Mouse (Mus musculus): ENCODE results near the gene Gm10256. TPM values are rescaled to one million over a fixed set of nuclear protein-coding genes. Genes with fewer than 3 reads are reported as not detected.
"Not testable (repeated sequence)": the region's sequence is repeated elsewhere in the genome, so short reads cannot be mapped to it uniquely, and the experiment has no call there.

The Gm10256 gene
- not detected for total RNA-seq (2021)
- long read RNA-seq, experiment 1, result 0 reads
- long read RNA-seq, experiment 2, result 0 reads

DNA sequence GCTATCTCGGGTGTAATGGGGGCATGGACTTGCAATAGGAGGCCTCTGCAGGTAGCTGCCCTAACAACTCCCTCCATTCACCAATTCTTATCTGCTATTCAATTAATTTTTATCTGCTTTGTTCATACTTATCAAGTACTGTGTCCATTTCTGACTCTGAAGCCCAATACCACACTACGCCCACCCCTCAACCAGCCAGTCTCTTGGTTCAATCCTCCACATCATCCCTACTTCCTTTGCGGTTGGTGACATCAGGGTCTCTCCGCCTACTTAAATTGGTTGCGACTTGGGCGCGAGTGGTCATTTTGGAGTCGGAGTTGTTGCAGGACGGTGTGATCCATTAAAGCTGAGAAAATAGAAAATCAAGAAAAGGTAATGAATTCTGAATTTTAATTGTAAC, at the start of gene Gm10256, which contains the start of gene Rbmy:
Gene Gm10256, plus strand, starts transcription at position 320 of the 400 bp plus-strand sequence.
Gene Rbmy, plus strand, starts transcription at position 301 of the 400 bp plus-strand sequence.
- intact Hi-C loops (cut with DNase I); H3K27ac ChIP-seq; DNase-seq; H3K4me3 ChIP-seq: not testable (repeated sequence)

DNA sequence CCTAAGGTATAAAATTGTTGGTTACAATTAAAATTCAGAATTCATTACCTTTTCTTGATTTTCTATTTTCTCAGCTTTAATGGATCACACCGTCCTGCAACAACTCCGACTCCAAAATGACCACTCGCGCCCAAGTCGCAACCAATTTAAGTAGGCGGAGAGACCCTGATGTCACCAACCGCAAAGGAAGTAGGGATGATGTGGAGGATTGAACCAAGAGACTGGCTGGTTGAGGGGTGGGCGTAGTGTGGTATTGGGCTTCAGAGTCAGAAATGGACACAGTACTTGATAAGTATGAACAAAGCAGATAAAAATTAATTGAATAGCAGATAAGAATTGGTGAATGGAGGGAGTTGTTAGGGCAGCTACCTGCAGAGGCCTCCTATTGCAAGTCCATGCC, 34.4 kb upstream of the Gm10256 start, which contains the start of gene Gm4064:
Gene Gm4064, minus strand, starts transcription at position 101 of the 400 bp plus-strand sequence.
- intact Hi-C loops (cut with DNase I); H3K4me3 ChIP-seq; H3K27ac ChIP-seq; DNase-seq: not testable (repeated sequence)

DNA sequence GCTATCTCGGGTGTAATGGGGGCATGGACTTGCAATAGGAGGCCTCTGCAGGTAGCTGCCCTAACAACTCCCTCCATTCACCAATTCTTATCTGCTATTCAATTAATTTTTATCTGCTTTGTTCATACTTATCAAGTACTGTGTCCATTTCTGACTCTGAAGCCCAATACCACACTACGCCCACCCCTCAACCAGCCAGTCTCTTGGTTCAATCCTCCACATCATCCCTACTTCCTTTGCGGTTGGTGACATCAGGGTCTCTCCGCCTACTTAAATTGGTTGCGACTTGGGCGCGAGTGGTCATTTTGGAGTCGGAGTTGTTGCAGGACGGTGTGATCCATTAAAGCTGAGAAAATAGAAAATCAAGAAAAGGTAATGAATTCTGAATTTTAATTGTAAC, 70.2 kb downstream of the Gm10256 start, which contains the start of gene Gm10352:
Gene Gm10352, plus strand, starts transcription at position 301 of the 400 bp plus-strand sequence.
- DNase-seq; H3K27ac ChIP-seq; intact Hi-C loops (cut with DNase I); H3K4me3 ChIP-seq: not testable (repeated sequence)

Other genes starting within 250 kb of the Gm10256 start
- not detected for gene H2al2c, start 231.6 kb upstream of the Gm10256 start, total RNA-seq (2021)
- not detected for gene Sry, start 167.0 kb upstream of the Gm10256 start, total RNA-seq (2021)
- not detected for gene H2al2b, start 110.0 kb upstream of the Gm10256 start, total RNA-seq (2021)
- gene Gm4064, start 34.5 kb upstream of the Gm10256 start, total RNA-seq (2021), result not detected
- gene Rbmy, start within 50 bp of the Gm10256 start, total RNA-seq (2021), result not detected
- gene Gm10352, start 70.3 kb downstream of the Gm10256 start, total RNA-seq (2021), result not detected
- not detected for gene Gm29289, start 101.9 kb downstream of the Gm10256 start, total RNA-seq (2021)